Mouse (Mus musculus) heart, postnatal 4 days (tissue): Measurements from ENCODE around the gene Rpn1. TPM values are rescaled to one million over a fixed set of nuclear protein-coding genes. Genes with fewer than 3 reads are reported as not detected.
"Not testable (repeated sequence)": the region's sequence is repeated elsewhere in the genome, so short reads cannot be mapped to it uniquely, and the experiment has no call there.

Source experiments
- DNase-seq: peaks from one replicate; pipeline ENCODE4 v3.0.0; 2021
- microRNA-seq, 2 experiments: library from miRNA; unstranded; fragments of <30 nt; microRNA quantifications; one replicate each; pipeline ENCODE4 v1.2.0; 2021 to 2022
- total RNA-seq, 2 experiments: library from RNA; stranded (reverse); gene quantifications; 2 replicates each; pipeline ENCODE4 v1.2.3; 2021

Gene Rpn1
- total RNA-seq, 2 experiments from 2014 or later, result 128 to 130 TPM

- no peak for DNase-seq
Measured at GRCm38 (mm10) chr6:88121781-88122180, 37.5 kb downstream of the Rpn1 start.

- DNase-seq, result peak; percentile 55
Measured at GRCm38 (mm10) chr6:88123150-88123857, 39.0 kb downstream of the Rpn1 start.

GRCm38 (mm10) chr6:88123858-88124261 is 39.6 kb downstream of the Rpn1 start:
- peak; percentile 78 for DNase-seq

DNA sequence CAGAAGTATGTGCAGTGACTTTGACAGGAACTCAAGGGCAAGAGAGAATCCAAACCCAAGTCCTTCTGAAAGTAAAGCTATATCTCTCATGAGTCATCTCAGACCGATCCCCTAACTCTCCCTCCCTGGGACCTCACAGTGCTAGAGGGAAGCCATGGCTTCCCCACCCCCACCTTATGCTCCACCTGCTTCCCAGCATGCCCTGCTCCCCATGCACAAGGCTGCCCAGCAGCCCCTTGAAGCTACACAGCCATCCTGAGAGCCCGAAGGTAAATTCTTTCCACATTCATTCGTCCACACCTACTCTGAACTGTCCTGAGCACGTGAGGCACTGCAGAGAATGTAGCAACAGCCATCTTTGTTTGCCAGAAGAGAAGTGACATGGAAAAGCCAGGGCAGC is 40.3 kb downstream of the Rpn1 start:
- no peak for DNase-seq

DNA sequence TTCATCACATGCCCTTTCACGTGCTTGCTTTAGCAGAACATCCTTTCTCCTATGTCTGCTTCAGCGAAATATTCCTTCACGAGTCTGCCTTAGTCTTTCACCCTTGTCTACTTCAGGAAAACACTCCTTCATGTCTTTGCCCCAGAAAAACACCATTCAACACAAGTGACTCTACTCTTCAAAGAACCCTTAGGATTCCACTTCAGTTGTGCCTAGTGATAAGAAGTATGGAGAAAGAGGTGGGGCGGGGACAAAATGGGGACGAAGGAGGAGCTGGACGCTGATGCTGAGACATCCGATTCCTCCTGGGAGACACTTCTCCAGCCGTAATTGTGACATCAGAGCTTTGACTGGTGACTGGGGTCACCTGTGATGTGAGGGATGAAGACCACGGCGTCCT is 41.5 kb downstream of the Rpn1 start:
- not testable (repeated sequence) for DNase-seq

- DNase-seq, result no peak
Measured at GRCm38 (mm10) chr6:88131521-88131920, 47.2 kb downstream of the Rpn1 start.

- peak; percentile 57 for DNase-seq
Measured at GRCm38 (mm10) chr6:88132051-88132450, 47.8 kb downstream of the Rpn1 start.

- DNase-seq, result no peak
Measured at GRCm38 (mm10) chr6:88133061-88133460, 48.8 kb downstream of the Rpn1 start.

DNA sequence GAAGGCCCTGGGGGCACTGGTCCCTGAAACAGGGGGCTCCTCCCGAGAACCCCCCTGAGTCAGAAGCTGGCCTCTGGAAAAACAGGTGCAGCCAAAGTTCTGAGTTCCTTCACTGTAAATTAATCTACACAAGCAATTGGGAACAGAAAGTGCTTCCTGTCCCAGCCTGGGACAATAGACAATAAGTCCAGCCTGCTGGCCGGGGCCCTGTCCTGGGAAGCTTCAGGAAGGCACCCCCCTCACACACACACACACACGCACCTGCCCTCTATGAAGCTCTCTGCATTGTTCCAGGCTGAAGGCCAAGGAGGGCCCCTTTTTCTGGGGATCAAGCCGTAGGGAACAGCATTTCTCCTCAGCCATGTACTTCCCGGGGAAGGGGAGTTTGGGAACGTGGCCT is 49.6 kb downstream of the Rpn1 start:
- DNase-seq, result peak; percentile 51

- DNase-seq, result no peak
Measured at GRCm38 (mm10) chr6:88136201-88136631, 51.9 kb downstream of the Rpn1 start.

DNA sequence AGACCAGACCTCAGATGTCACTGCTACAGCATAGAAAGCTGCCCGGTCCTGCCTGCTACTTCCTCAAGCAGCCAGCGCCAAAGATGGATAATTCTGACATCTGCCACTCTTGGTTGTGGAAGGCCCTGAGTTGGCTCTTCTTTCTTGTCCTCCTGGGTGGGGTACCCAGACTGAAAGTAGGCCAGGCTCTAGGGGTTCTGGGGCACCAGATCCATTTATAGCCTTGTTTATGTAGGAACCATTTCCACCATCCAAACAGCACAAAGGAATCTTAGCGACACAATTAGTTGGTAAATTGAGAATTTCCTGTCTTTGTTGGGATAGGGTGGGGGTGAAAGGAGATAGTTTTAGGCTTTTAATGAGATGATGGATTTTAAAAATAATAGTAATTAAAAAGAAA is 54.2 kb downstream of the Rpn1 start:
- no peak for DNase-seq

DNA sequence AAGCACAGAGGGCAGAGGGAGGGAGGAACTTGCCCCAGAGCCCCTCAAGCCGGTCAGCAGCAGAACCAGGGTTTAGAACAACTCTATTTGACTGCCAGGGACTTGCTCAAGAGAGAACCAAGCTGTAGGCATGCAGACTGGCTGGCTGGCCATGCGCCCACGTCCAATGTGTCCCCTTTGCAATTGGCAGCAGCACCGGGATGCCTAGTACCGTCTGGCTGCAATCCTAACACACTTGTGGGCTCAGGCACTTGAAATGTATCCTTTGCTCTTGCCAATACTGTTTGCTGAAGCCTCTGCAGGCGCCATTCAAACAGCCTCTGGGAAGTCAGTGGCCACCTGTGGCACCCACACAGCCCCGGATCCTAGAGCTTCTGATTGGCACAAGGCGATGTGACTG is 56.0 kb downstream of the Rpn1 start:
- peak; percentile 86 for DNase-seq

- DNase-seq, result no peak
Measured at GRCm38 (mm10) chr6:88145793-88146192, 61.5 kb downstream of the Rpn1 start.

GRCm38 (mm10) chr6:88146576-88146975 is 62.3 kb downstream of the Rpn1 start:
- DNase-seq, result peak; percentile 38

DNA sequence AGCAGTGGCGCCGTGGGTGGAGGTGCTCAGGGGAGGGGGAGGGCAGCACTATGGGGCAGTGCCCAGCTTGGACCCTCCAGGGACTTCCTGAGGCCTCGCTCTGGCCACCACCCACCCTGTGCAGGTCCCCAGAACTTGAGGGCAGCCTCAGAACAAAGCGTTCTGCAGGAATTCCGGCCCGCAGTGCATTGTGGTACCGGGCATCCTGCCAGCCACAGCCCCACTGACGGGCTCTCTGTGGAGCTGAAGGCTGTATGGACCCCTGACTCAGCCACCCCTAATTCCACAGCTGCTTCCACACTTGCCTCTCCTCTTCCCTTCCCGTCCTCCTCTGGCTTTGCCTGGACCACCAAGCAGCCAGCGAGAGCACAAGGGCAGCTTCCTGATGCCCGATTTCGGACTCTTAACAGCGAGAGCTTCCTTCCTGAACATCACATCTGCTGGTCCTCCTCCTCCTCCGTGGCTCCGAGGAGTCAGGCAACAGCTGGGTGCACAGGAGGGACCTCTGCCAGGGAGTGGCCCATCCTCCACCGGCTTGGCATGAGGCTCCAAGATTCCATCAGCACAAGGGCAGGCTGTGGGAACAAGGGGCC is 63.2 kb downstream of the Rpn1 start:
- DNase-seq, result peak; percentile 64

DNA sequence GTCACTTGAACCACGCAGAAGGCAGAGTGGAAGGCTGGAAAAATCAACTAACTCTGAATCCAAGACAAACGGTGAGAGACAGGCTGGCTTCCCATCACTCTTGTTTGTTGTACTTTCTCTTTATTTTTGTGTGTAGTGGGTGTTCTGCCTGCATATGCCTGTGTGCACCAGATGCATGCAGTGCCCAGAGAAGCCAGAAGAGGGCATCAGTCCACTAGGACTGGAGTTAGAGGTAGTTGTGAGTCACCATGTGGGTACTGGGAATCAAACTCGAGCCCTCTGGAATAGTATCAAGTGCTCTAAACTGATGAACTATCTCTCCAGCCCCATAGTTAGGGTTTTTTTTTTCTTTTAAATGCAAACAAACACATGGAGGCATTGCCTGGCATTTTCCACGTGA is 67.1 kb downstream of the Rpn1 start:
- no peak for DNase-seq

- peak; percentile 75 for DNase-seq
Measured at GRCm38 (mm10) chr6:88152127-88152705, 67.9 kb downstream of the Rpn1 start.

- DNase-seq, result no peak
Measured at GRCm38 (mm10) chr6:88152979-88153378, 68.7 kb downstream of the Rpn1 start.

Small RNAs within 50 kb of the gene (microRNA-seq; reads per million reads assigned to microRNA genes)
- 0 reads per million in 2 experiments for gene Mir6376

Other genes with a start within 250 kb of the Rpn1 start
- gene Gm45140, start 248.7 kb upstream of the Rpn1 start, total RNA-seq, result 1 to 10 TPM in 1 of 2 experiments, under 1 TPM in 1; 0.95 to 2.4 TPM
- gene Isy1, start 245.7 kb upstream of the Rpn1 start, total RNA-seq, result 10 to 100 TPM; 23.4 to 24.5 TPM
- gene Cnbp, start 233.4 kb upstream of the Rpn1 start, total RNA-seq, result 100 to 1,000 TPM; 316 to 330 TPM
- 10 to 100 TPM; 86.8 to 90.0 TPM for gene Copg1, start 196.7 kb upstream of the Rpn1 start, total RNA-seq
- gene Hmces, start 170.5 kb upstream of the Rpn1 start, total RNA-seq, result 10 to 100 TPM; 14.0 to 16.3 TPM
- 10 to 100 TPM; 36.2 to 37.3 TPM for gene H1fx, start 102.8 kb upstream of the Rpn1 start, total RNA-seq
- 100 to 1,000 TPM; 246 to 271 TPM for gene Rab7, start 39.2 kb upstream of the Rpn1 start, total RNA-seq
- 10 to 100 TPM; 15.2 to 16.8 TPM for gene Gata2, start 109.4 kb downstream of the Rpn1 start, total RNA-seq
- not detected for gene Dnajb8, start 137.8 kb downstream of the Rpn1 start, total RNA-seq